Mouse (Mus musculus): ENCODE results near the gene Prpf8. TPM values are rescaled to one million over a fixed set of nuclear protein-coding genes. Genes with fewer than 3 reads are reported as not detected.
A peak's percentile ranks its signal among the peaks of the same experiment; 100 is the strongest.

Gene Prpf8
- polyA plus RNA-seq, 1 experiment from 2014 or later = 81.6 TPM

GRCm38 (mm10) chr11:75468410-75468809 lies 18.2 kb upstream of the Prpf8 start:
- peaks cover 15% of the 10 kb centered on the region; the same call in 1 of the 2 replicates for H3K27me3 ChIP-seq
- H3K9me3 ChIP-seq = no peaks in the 10 kb centered on the region
- H3K4me1 ChIP-seq = peaks cover 8% of the 10 kb centered on the region; the same call in 1 of the 2 replicates
- peak overlapping the region; percentile 26; the same call in 1 of the 2 replicates for H3K4me3 ChIP-seq
- H3K36me3 ChIP-seq = peaks cover 11% of the 10 kb centered on the region
- H3K27ac ChIP-seq (replicated peaks) = no peak overlapping the region
- H3K9ac ChIP-seq (replicated peaks) = 0 out of 2 replicates have a peak overlapping the region, but pooled peaks have one; percentile 24
- peak overlapping the region; percentile 52 for H3K4me2 ChIP-seq (replicated peaks)
- ATAC-seq (ENCODE audit: low FRiP score, low read depth) = no peak
- WGBS = 70% methylated on average over 7 of the region's 7 CpGs

GRCm38 (mm10) chr11:75469261-75469660 lies 17.4 kb upstream of the Prpf8 start:
- H3K4me1 ChIP-seq = peaks cover 8% of the 10 kb centered on the region; the same call in 1 of the 2 replicates
- no peak overlapping the region for H3K27ac ChIP-seq (replicated peaks)
- no peak overlapping the region for H3K4me2 ChIP-seq (replicated peaks)
- peaks cover 11% of the 10 kb centered on the region for H3K36me3 ChIP-seq
- no peak overlapping the region for H3K9ac ChIP-seq (replicated peaks)
- H3K27me3 ChIP-seq = peaks cover 15% of the 10 kb centered on the region; the same call in 1 of the 2 replicates
- H3K9me3 ChIP-seq = no peaks in the 10 kb centered on the region
- WGBS = 94% methylated on average over 4 of the region's 4 CpGs
- no peak for ATAC-seq (ENCODE audit: low FRiP score, low read depth)
- H3K4me3 ChIP-seq = no peak overlapping the region

GRCm38 (mm10) chr11:75470675-75471074 lies 15.9 kb upstream of the Prpf8 start:
- 89% methylated on average over 3 of the region's 3 CpGs for WGBS
- no peak for ATAC-seq (ENCODE audit: low FRiP score, low read depth)
- H3K4me1 ChIP-seq = peaks cover 8% of the 10 kb centered on the region; the same call in 1 of the 2 replicates
- peaks cover 3% of the 10 kb centered on the region for H3K36me3 ChIP-seq
- no peak overlapping the region for H3K4me3 ChIP-seq
- H3K27me3 ChIP-seq = peaks cover 15% of the 10 kb centered on the region; the same call in 1 of the 2 replicates
- H3K4me2 ChIP-seq (replicated peaks) = no peak overlapping the region
- no peaks in the 10 kb centered on the region for H3K9me3 ChIP-seq
- H3K27ac ChIP-seq (replicated peaks) = no peak overlapping the region
- no peak overlapping the region for H3K9ac ChIP-seq (replicated peaks)

- H3K4me2 ChIP-seq (replicated peaks) = no peak overlapping the region
- no peak for ATAC-seq (ENCODE audit: low FRiP score, low read depth)
- H3K4me1 ChIP-seq = peaks cover 6% of the 10 kb centered on the region; the same call in 1 of the 2 replicates
- no peak overlapping the region for H3K27ac ChIP-seq (replicated peaks)
- no peak overlapping the region for H3K9ac ChIP-seq (replicated peaks)
- no peaks in the 10 kb centered on the region for H3K9me3 ChIP-seq
- no peak overlapping the region for H3K4me3 ChIP-seq
- no peaks in the 10 kb centered on the region for H3K36me3 ChIP-seq
- peaks cover 17% of the 10 kb centered on the region; the same call in 1 of the 2 replicates for H3K27me3 ChIP-seq
- WGBS = 86% methylated on average over 11 of the region's 11 CpGs
Measured at GRCm38 (mm10) chr11:75472469-75473081, 14.0 kb upstream of the Prpf8 start.

- Histone ChIP-seq H3K4me3 (no peak overlapping the region), H3K27ac (replicated peaks) (no peak overlapping the region), H3K9ac (replicated peaks) (no peak overlapping the region), H3K4me2 (replicated peaks) (no peak overlapping the region), H3K36me3 (no peaks in the 10 kb centered on the region), H3K27me3 (peaks cover 11% of the 10 kb centered on the region; the same call in 1 of the 2 replicates), H3K4me1 (no peaks in the 10 kb centered on the region), H3K9me3 (no peaks in the 10 kb centered on the region)
- no peak for ATAC-seq (ENCODE audit: low FRiP score, low read depth)
- WGBS = 60% methylated on average over 7 of the region's 7 CpGs
Measured at GRCm38 (mm10) chr11:75473376-75473775, 13.2 kb upstream of the Prpf8 start.

GRCm38 (mm10) chr11:75486192-75486591 lies 424 bp upstream of the Prpf8 start:
- H3K9me3 ChIP-seq = no peaks in the 10 kb centered on the region
- peak; percentile 25; the same call in 1 of the 2 replicates for ATAC-seq (ENCODE audit: low FRiP score, low read depth)
- peak overlapping the region; percentile 99 for H3K4me3 ChIP-seq
- H3K36me3 ChIP-seq = peaks cover 19% of the 10 kb centered on the region
- peaks cover 9% of the 10 kb centered on the region for H3K4me1 ChIP-seq
- H3K27ac ChIP-seq (replicated peaks) = no peak overlapping the region
- H3K4me2 ChIP-seq (replicated peaks) = peak overlapping the region; percentile 26
- peaks cover 8% of the 10 kb centered on the region for H3K27me3 ChIP-seq
- 33% methylated on average over 3 of the region's 3 CpGs for WGBS
- H3K9ac ChIP-seq (replicated peaks) = no peak overlapping the region

- no peaks in the 10 kb centered on the region for H3K9me3 ChIP-seq
- peaks cover 8% of the 10 kb centered on the region for H3K27me3 ChIP-seq
- 50% methylated on average over 6 of the region's 6 CpGs for WGBS
- H3K9ac ChIP-seq (replicated peaks) = peak overlapping the region; percentile 97
- no peak overlapping the region for H3K27ac ChIP-seq (replicated peaks)
- H3K4me1 ChIP-seq = peaks cover 9% of the 10 kb centered on the region
- peaks cover 32% of the 10 kb centered on the region for H3K36me3 ChIP-seq
- ATAC-seq (ENCODE audit: low FRiP score, low read depth) = no peak
- H3K4me2 ChIP-seq (replicated peaks) = peak overlapping the region; percentile 93
- peak overlapping the region; percentile 99 for H3K4me3 ChIP-seq
Measured at GRCm38 (mm10) chr11:75487496-75487895, 880 bp downstream of the Prpf8 start.

GRCm38 (mm10) chr11:75494296-75495049 lies 7.9 kb downstream of the Prpf8 start:
- H3K36me3 ChIP-seq = peaks cover 100% of the 10 kb centered on the region

GRCm38 (mm10) chr11:75498126-75498525 lies 11.5 kb downstream of the Prpf8 start:
- Histone ChIP-seq H3K9me3 (no peaks in the 10 kb centered on the region), H3K36me3 (peaks cover 100% of the 10 kb centered on the region), H3K4me3 (no peak overlapping the region), H3K9ac (replicated peaks) (no peak overlapping the region), H3K27me3 (no peaks in the 10 kb centered on the region), H3K4me2 (replicated peaks) (no peak overlapping the region), H3K27ac (replicated peaks) (no peak overlapping the region), H3K4me1 (no peaks in the 10 kb centered on the region)
- ATAC-seq (ENCODE audit: low FRiP score, low read depth) = no peak
- 96% methylated on average over 1 of the region's 1 CpGs for WGBS

More at GRCm38 (mm10) chr11:75494296-75495049, 7.9 kb downstream of the Prpf8 start:
- Histone ChIP-seq H3K4me2 (replicated peaks) (no peak overlapping the region), H3K9ac (replicated peaks) (no peak overlapping the region), H3K9me3 (no peaks in the 10 kb centered on the region), H3K27ac (replicated peaks) (no peak overlapping the region), H3K4me3 (no peak overlapping the region), H3K27me3 (no peaks in the 10 kb centered on the region), H3K4me1 (no peaks in the 10 kb centered on the region)
- ATAC-seq (ENCODE audit: low FRiP score, low read depth) = no peak
- WGBS = 95% methylated on average over 10 of the region's 10 CpGs

GRCm38 (mm10) chr11:75508162-75508561 lies 21.5 kb downstream of the Prpf8 start:
- Histone ChIP-seq H3K27ac (replicated peaks) (no peak overlapping the region), H3K4me3 (no peak overlapping the region), H3K4me1 (peaks cover 14% of the 10 kb centered on the region), H3K4me2 (replicated peaks) (no peak overlapping the region), H3K9me3 (no peaks in the 10 kb centered on the region), H3K36me3 (peaks cover 63% of the 10 kb centered on the region), H3K9ac (replicated peaks) (no peak overlapping the region), H3K27me3 (no peaks in the 10 kb centered on the region; the same call in 1 of the 2 replicates)
- ATAC-seq (ENCODE audit: low FRiP score, low read depth) = no peak
- 96% methylated on average over 4 of the region's 4 CpGs for WGBS

GRCm38 (mm10) chr11:75508904-75509303 lies 22.3 kb downstream of the Prpf8 start:
- peaks cover 56% of the 10 kb centered on the region for H3K36me3 ChIP-seq
- H3K27me3 ChIP-seq = no peaks in the 10 kb centered on the region; the same call in 1 of the 2 replicates
- H3K4me3 ChIP-seq = no peak overlapping the region
- peaks cover 14% of the 10 kb centered on the region for H3K4me1 ChIP-seq
- H3K27ac ChIP-seq (replicated peaks) = no peak overlapping the region
- no peak for ATAC-seq (ENCODE audit: low FRiP score, low read depth)
- no peak overlapping the region; the same call in 1 of the 2 replicates for H3K9ac ChIP-seq (replicated peaks)
- WGBS = 80% methylated on average over 8 of the region's 8 CpGs
- no peak overlapping the region for H3K4me2 ChIP-seq (replicated peaks)
- H3K9me3 ChIP-seq = no peaks in the 10 kb centered on the region
